Mouse (Mus musculus): ENCODE measurements around the gene Lypd5. TPM values are rescaled to one million over a fixed set of nuclear protein-coding genes. Genes with fewer than 3 reads are reported as not detected.
A peak's percentile ranks its signal among the peaks of the same experiment; 100 is the strongest.

The Lypd5 gene
- not detected in 2 replicates for polyA plus RNA-seq (2015; fragmentation: Nextera tagmentation; extraction: Ambion mirVana)

DNA sequence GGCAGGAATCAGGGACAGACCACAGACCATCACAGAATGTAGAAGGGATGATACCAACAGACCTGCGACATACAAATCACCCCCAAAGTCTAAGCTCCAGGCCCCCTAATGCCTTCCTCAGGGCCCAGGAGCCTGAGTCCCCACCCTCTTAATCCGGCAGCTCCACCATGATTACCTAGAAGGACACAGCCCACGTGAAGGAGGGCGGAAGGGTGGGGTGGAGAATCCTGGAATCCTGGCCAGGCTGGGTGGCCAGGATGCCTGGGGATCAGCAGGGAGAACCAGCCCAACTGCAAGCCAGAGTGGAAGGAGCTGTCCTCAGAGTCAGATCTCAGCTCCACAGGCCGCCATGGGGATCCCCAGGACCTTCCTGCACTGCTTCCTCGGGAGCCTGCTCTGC is at the start of gene Lypd5:
Lypd5 (plus strand) TSS at position 301 of the 400 bp plus-strand sequence.
- H3K27me3 ChIP-seq (replicated peaks; ENCODE audit: control insufficient read depth, insufficient read depth, low read length) = peaks cover 4% of the 10 kb centered on the region; the same call in 1 of the 2 replicates
- H3K27ac ChIP-seq (ENCODE audit: low read length) = no peak within 1 kb of the TSS
- H3K9me3 ChIP-seq (ENCODE audit: control insufficient read depth, low read length) = no peaks in the 10 kb centered on the region
- no peak for ATAC-seq
- H3K4me3 ChIP-seq (replicated peaks; ENCODE audit: low read length) = no peak within 1 kb of the TSS
- no peaks in the 10 kb centered on the region for H3K4me1 ChIP-seq (replicated peaks; ENCODE audit: control insufficient read depth, insufficient read depth, low read length)
- no peak within 1 kb of the TSS for H3K4me2 ChIP-seq (ENCODE audit: low read length)
- H3K9ac ChIP-seq (replicated peaks; ENCODE audit: low read depth, low read length) = no peak within 1 kb of the TSS
- no peaks in the 10 kb centered on the region for H3K36me3 ChIP-seq (ENCODE audit: control insufficient read depth, insufficient read depth)
- WGBS = 50% methylated on average over 6 of the region's 6 CpGs

DNA sequence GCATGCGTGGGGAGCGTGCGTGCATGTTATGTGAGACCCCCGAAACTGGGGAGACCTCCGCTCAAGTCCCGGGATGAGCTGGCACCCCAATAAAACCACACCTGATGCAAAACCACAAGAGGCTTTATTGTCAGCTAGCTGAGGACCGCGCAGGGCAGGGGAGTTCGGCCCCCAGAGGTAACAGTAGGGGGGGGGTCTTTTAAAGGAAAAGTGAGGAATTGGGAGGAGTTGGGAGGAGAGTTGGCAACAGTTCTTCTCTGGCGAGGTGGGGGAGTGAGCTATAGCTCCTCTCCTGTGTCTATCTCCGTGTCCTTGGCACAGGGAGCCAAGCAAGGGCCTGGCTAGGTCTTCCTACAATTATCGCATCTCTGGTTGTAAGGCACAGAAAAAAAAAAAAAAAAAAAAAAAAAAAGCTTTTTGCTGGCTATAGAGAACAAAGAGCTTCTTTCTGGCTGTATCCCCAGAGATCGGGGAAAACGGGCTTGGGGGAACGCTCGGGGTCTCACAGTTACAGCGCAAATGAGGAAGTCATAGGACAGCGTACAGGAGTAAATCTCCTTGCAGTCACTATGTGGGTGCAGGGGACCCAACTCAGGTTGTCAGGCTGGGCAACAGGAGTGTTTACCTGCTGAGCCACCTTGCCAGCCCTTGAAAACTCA is 49.0 kb upstream of the Lypd5 start:
- Histone ChIP-seq H3K9me3 (ENCODE audit: control insufficient read depth, low read length) (no peaks in the 10 kb centered on the region), H3K36me3 (ENCODE audit: control insufficient read depth, insufficient read depth) (peaks cover 29% of the 10 kb centered on the region), H3K4me2 (ENCODE audit: low read length) (peak overlapping the region; percentile 66), H3K4me3 (replicated peaks; ENCODE audit: low read length) (peak overlapping the region; percentile 65), H3K27me3 (replicated peaks; ENCODE audit: control insufficient read depth, insufficient read depth, low read length) (no peaks in the 10 kb centered on the region), H3K4me1 (replicated peaks; ENCODE audit: control insufficient read depth, insufficient read depth, low read length) (peaks cover 19% of the 10 kb centered on the region), H3K9ac (replicated peaks; ENCODE audit: low read depth, low read length) (peak overlapping the region; percentile 54), H3K27ac (ENCODE audit: low read length) (peak overlapping the region; percentile 74)
- under 1% methylated on average over 18 of the region's 18 CpGs for WGBS
- ATAC-seq = peak; percentile 18

DNA sequence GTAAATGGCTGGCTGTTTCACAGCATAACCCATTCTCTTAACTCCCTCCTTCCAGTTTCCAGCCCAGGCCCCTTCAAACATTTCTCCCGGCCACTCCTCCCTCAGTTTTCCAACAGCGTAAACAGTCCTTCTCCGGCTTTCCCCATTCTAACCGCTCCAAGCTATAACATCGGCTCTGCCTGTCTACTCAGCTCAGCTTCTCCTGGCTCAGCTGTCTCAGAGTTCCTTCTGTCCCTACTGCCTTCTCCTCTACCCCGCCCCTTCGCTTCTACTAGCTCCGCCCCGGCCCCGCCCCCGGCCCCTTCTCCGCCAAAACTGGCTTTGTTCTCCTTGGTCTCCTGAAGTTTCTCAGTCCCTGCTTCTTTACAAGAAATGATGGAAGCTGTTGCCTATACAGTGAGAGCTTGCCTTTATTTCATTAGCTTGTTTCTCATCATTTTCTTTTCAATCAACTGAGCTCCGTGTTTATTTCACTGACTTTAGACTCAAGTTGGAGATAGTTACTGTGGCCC is 48.2 kb upstream of the Lypd5 start, which contains the start of gene Zfp61:
Zfp61 (minus strand) TSS at position 462 of the 512 bp plus-strand sequence.
- Histone ChIP-seq H3K4me1 (replicated peaks; ENCODE audit: control insufficient read depth, insufficient read depth, low read length) (peaks cover 19% of the 10 kb centered on the region), H3K36me3 (ENCODE audit: control insufficient read depth, insufficient read depth) (peaks cover 23% of the 10 kb centered on the region), H3K27me3 (replicated peaks; ENCODE audit: control insufficient read depth, insufficient read depth, low read length) (no peaks in the 10 kb centered on the region), H3K9me3 (ENCODE audit: control insufficient read depth, low read length) (no peaks in the 10 kb centered on the region), H3K4me3 (replicated peaks; ENCODE audit: low read length) (peak within 1 kb of the TSS; percentile 65), H3K27ac (ENCODE audit: low read length) (peak within 1 kb of the TSS; percentile 74), H3K4me2 (ENCODE audit: low read length) (peak within 1 kb of the TSS; percentile 66), H3K9ac (replicated peaks; ENCODE audit: low read depth, low read length) (peak within 1 kb of the TSS; percentile 54)
- 2% methylated on average over 13 of the region's 13 CpGs for WGBS
- peak; percentile 66 for ATAC-seq

DNA sequence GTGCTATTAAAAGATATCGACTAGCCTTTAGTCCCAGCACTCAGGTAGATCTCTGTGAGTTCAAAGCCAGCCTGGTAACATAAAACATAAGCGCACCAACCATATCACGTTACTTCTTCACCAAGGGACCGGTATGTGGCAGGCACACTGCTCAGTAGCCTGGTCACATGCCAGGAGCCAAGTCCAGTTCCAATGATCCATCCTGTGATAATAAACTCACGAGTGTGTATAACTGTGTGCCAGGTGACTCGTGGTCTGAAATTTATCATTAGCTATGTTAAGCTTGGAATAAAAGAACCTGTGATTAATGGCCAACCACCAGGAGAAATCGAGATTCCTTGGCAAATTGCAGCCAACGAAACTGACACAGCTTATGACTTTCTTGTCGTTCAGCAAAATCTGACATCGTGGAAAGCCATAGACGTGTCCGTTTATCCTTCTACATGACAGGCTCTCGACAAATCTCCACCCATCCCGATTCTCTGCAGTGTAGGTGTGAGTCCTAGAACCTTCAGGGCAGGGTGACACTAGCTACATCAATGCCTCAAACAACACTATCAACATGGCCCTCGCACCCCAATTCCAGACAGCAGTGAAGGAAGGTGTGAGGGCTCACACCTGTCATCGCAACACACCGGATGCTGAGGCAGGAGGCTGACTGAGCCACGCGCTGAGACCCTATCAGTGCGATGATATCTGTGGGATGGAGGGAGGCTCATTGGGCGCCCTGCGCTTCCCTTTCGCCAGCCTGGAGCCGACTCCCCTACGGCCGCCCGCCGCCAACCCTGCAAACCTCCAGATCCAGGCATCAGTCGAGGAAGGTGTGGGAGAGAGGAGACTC is 33.0 kb upstream of the Lypd5 start:
- no peaks in the 10 kb centered on the region for H3K9me3 ChIP-seq (ENCODE audit: control insufficient read depth, low read length)
- peak overlapping the region; percentile 89 for H3K4me2 ChIP-seq (ENCODE audit: low read length)
- peak overlapping the region; percentile 77 for H3K4me3 ChIP-seq (replicated peaks; ENCODE audit: low read length)
- peak; percentile 78 for ATAC-seq
- H3K4me1 ChIP-seq (replicated peaks; ENCODE audit: control insufficient read depth, insufficient read depth, low read length) = peaks cover 9% of the 10 kb centered on the region
- no peaks in the 10 kb centered on the region for H3K27me3 ChIP-seq (replicated peaks; ENCODE audit: control insufficient read depth, insufficient read depth, low read length)
- peak overlapping the region; percentile 80 for H3K27ac ChIP-seq (ENCODE audit: low read length)
- peaks cover 10% of the 10 kb centered on the region; the same call in 1 of the 2 replicates for H3K36me3 ChIP-seq (ENCODE audit: control insufficient read depth, insufficient read depth)
- H3K9ac ChIP-seq (replicated peaks; ENCODE audit: low read depth, low read length) = peak overlapping the region; percentile 89
- 28% methylated on average over 29 of the region's 29 CpGs for WGBS

DNA sequence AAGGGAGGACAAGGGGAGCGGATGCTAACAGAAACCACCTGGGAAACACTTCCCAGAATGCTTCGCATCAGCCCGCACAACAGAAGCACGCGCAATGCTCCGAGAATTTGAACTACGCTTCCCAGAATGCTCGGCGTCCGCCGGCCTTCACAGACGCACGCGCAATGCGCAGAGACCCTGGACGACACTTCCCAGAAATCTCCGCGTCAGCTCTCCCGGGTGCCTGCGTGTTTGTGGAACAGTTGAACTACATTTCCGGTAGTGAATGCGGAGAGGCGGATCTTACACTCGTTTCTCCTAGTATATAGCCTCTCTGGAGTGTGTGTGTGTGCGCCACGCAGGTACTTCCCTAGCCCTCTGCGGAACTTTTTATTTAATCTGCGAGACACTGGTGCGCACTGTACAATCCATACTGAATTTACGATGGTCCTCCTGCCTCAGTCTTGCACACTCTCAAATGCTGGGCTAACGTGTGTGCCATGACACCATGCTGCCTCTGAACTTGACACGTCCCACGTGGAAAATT is 32.4 kb upstream of the Lypd5 start, which contains the start of gene Zfp94:
Zfp94 (minus strand) TSS at position 100 of the 526 bp plus-strand sequence.
- peak within 1 kb of the TSS; percentile 89 for H3K4me2 ChIP-seq (ENCODE audit: low read length)
- H3K9me3 ChIP-seq (ENCODE audit: control insufficient read depth, low read length) = no peaks in the 10 kb centered on the region
- peak within 1 kb of the TSS; percentile 80 for H3K27ac ChIP-seq (ENCODE audit: low read length)
- peaks cover 9% of the 10 kb centered on the region for H3K4me1 ChIP-seq (replicated peaks; ENCODE audit: control insufficient read depth, insufficient read depth, low read length)
- peak within 1 kb of the TSS; percentile 77 for H3K4me3 ChIP-seq (replicated peaks; ENCODE audit: low read length)
- H3K9ac ChIP-seq (replicated peaks; ENCODE audit: low read depth, low read length) = peak within 1 kb of the TSS; percentile 89
- WGBS = under 1% methylated on average over 33 of the region's 33 CpGs
- peak; percentile 97 for ATAC-seq
- H3K36me3 ChIP-seq (ENCODE audit: control insufficient read depth, insufficient read depth) = peaks cover 4% of the 10 kb centered on the region; the same call in 1 of the 2 replicates
- no peaks in the 10 kb centered on the region for H3K27me3 ChIP-seq (replicated peaks; ENCODE audit: control insufficient read depth, insufficient read depth, low read length)

DNA sequence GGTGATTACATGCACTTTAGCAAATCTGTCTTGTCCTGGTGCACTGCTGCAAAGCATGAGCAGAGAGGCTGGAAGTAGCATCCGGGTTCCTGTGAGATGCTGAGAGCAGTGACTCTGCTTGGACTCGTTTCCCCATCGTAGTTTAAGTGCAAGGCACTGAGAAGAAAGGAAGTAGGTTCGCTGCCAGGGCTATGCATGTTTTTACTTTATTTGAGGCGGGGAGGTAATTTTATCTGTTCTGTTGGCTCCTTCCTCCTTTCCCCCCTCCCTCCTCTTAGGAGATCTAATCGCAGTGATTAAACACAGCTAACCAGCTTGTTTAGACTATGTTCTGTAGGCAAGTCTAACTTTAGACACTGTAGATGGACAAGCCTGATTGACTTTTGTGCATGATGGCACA is 30.1 kb upstream of the Lypd5 start:
- WGBS = 76% methylated on average over 6 of the region's 6 CpGs
- no peak for ATAC-seq
- Histone ChIP-seq H3K9me3 (ENCODE audit: control insufficient read depth, low read length) (no peaks in the 10 kb centered on the region), H3K27ac (ENCODE audit: low read length) (no peak overlapping the region), H3K9ac (replicated peaks; ENCODE audit: low read depth, low read length) (no peak overlapping the region), H3K36me3 (ENCODE audit: control insufficient read depth, insufficient read depth) (no peaks in the 10 kb centered on the region), H3K27me3 (replicated peaks; ENCODE audit: control insufficient read depth, insufficient read depth, low read length) (no peaks in the 10 kb centered on the region), H3K4me1 (replicated peaks; ENCODE audit: control insufficient read depth, insufficient read depth, low read length) (peaks cover 9% of the 10 kb centered on the region), H3K4me2 (ENCODE audit: low read length) (no peak overlapping the region), H3K4me3 (replicated peaks; ENCODE audit: low read length) (no peak overlapping the region)

DNA sequence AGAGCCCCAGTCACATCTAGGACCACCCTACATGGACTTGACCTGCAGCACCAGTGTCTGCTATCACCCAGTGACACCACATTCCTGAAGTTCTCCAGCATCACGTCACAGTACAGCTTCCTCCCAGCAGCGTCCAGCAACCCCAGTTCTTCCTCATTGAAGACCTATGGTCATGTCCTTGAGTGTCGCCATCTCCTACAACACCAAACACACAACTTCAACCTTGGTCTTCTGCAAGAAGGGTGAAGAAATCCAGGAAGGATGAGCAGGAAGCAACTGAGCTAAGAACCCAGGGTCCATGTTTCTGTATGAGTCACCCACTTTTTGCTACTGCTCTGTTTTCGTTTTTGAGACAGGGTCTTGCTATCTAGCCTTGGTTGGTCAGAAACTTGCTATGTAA is 26.4 kb upstream of the Lypd5 start:
- no peak overlapping the region for H3K4me3 ChIP-seq (replicated peaks; ENCODE audit: low read length)
- 76% methylated on average over 4 of the region's 4 CpGs for WGBS
- ATAC-seq = no peak
- H3K27me3 ChIP-seq (replicated peaks; ENCODE audit: control insufficient read depth, insufficient read depth, low read length) = no peaks in the 10 kb centered on the region
- H3K36me3 ChIP-seq (ENCODE audit: control insufficient read depth, insufficient read depth) = no peaks in the 10 kb centered on the region
- no peak overlapping the region for H3K4me2 ChIP-seq (ENCODE audit: low read length)
- H3K9ac ChIP-seq (replicated peaks; ENCODE audit: low read depth, low read length) = no peak overlapping the region
- no peak overlapping the region for H3K27ac ChIP-seq (ENCODE audit: low read length)
- no peaks in the 10 kb centered on the region for H3K9me3 ChIP-seq (ENCODE audit: control insufficient read depth, low read length)
- H3K4me1 ChIP-seq (replicated peaks; ENCODE audit: control insufficient read depth, insufficient read depth, low read length) = peaks cover 17% of the 10 kb centered on the region

DNA sequence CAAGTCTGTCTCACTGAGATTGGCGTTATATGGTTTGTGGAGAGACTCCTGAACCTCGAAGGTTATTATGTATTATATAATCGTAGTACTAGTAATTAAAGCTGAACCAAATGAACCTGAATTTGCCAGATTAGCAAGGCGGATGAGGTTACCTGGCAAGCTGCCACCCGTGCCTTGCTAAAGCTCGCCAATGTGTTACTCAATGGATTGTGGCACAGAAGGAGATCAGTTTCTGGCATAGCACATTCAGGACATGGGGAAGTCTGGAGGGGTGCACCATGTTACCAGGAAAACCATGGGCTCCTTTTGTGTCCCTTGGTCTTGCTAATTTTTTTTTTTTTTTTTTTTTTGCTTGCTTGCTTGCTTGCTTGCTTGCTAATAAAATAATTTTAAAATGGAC is 23.8 kb upstream of the Lypd5 start:
- Histone ChIP-seq H3K27ac (ENCODE audit: low read length) (no peak overlapping the region), H3K27me3 (replicated peaks; ENCODE audit: control insufficient read depth, insufficient read depth, low read length) (no peaks in the 10 kb centered on the region), H3K4me1 (replicated peaks; ENCODE audit: control insufficient read depth, insufficient read depth, low read length) (peaks cover 17% of the 10 kb centered on the region), H3K9ac (replicated peaks; ENCODE audit: low read depth, low read length) (peak overlapping the region; percentile 47; the same call in 1 of the 2 replicates), H3K4me3 (replicated peaks; ENCODE audit: low read length) (no peak overlapping the region), H3K36me3 (ENCODE audit: control insufficient read depth, insufficient read depth) (no peaks in the 10 kb centered on the region), H3K4me2 (ENCODE audit: low read length) (peak overlapping the region; percentile 60), H3K9me3 (ENCODE audit: control insufficient read depth, low read length) (no peaks in the 10 kb centered on the region)
- ATAC-seq = no peak
- WGBS = 41% methylated on average over 6 of the region's 6 CpGs

DNA sequence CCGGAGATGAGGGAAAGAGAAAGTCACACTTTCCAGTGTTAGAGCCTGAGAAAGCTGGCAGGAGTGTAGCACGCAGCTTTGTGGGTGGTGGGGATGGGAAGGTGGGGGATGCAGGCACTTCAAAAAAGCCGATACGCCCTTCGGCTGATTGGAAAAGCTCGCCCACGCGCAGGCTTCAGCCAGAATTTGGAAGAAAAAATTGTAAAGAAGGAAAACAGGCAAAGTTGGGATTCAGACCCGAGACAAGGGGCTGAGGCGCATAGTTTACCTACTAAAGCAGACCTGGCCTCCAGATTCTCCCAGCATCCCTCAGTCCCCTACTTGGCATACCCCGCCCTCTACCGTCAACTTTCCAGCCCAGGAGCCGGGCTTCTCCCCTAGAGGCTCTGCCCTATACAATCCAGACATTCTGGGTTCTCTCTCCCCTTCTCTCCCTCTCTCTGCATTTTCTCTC is 23.3 kb upstream of the Lypd5 start:
- WGBS = 3% methylated on average over 13 of the region's 13 CpGs
- Histone ChIP-seq H3K27me3 (replicated peaks; ENCODE audit: control insufficient read depth, insufficient read depth, low read length) (no peaks in the 10 kb centered on the region), H3K27ac (ENCODE audit: low read length) (peak overlapping the region; percentile 25; the same call in 1 of the 2 replicates), H3K4me3 (replicated peaks; ENCODE audit: low read length) (peak overlapping the region; percentile 35), H3K36me3 (ENCODE audit: control insufficient read depth, insufficient read depth) (no peaks in the 10 kb centered on the region), H3K9me3 (ENCODE audit: control insufficient read depth, low read length) (no peaks in the 10 kb centered on the region), H3K4me1 (replicated peaks; ENCODE audit: control insufficient read depth, insufficient read depth, low read length) (peaks cover 17% of the 10 kb centered on the region), H3K9ac (replicated peaks; ENCODE audit: low read depth, low read length) (peak overlapping the region; percentile 47), H3K4me2 (ENCODE audit: low read length) (peak overlapping the region; percentile 60)
- ATAC-seq = peak; percentile 77

Measured in forebrain, embryonic 16.5 days (tissue).